Mouse (Mus musculus) olfactory bulb, adult 2 months (tissue): ENCODE results near the gene Dna2. TPM values are rescaled to one million over a fixed set of nuclear protein-coding genes. Genes with fewer than 3 reads are reported as not detected.
A peak's percentile ranks its signal among the peaks of the same experiment; 100 is the strongest.

Experiments
- H3K27ac ChIP-seq: fragments of 200-500 bp; 2 replicates; pipeline ENCODE4 v1.5.1; 2012; ENCODE audit warnings: low read depth, low read length; ENCODE audit not compliant: insufficient read depth
- H3K4me1 ChIP-seq: fragments of 200-500 bp; 2 replicates; pipeline ENCODE4 v1.6.1; 2012; ENCODE audit warnings: low read length; ENCODE audit not compliant: control insufficient read depth, insufficient read depth
- H3K4me3 ChIP-seq: fragments of 200-500 bp; 2 replicates; pipeline ENCODE4 v1.5.1; 2012; ENCODE audit warnings: mild to moderate bottlenecking, low read depth, low read length, moderate library complexity; ENCODE audit not compliant: insufficient read depth
- CTCF ChIP-seq: fragments of 200-500 bp; IDR thresholded peaks from 2 replicates; pipeline ENCODE4 v1.5.1; 2012; ENCODE audit warnings: low read depth, mild to moderate bottlenecking, low read length, moderate library complexity; ENCODE audit not compliant: insufficient read depth
- POLR2A ChIP-seq: fragments of 200-500 bp; IDR thresholded peaks from 2 replicates; pipeline ENCODE4 v1.6.1; 2012; ENCODE audit warnings: mild to moderate bottlenecking, low read depth, low read length, moderate library complexity; ENCODE audit not compliant: insufficient read depth
- WGBS: fragments of 180-500 bp; shearing (Covaris S2); methylation state at CpG from one replicate; pipeline ENCODE4 v1.1.7; 2018; 5-methylcytosine and 5-hydroxymethylcytosine counted together
- polyA plus RNA-seq: library from polyadenylated mRNA; stranded (reverse); fragments of >200 nt; gene quantifications from 2 replicates; pipeline ENCODE4 v1.2.4, GENCODE M21; 2012; ENCODE audit warnings: low replicate concordance; ENCODE audit not compliant: missing spikeins, insufficient read depth, insufficient read length

Gene Dna2
- polyA plus RNA-seq, 1 experiment: not detected

DNA sequence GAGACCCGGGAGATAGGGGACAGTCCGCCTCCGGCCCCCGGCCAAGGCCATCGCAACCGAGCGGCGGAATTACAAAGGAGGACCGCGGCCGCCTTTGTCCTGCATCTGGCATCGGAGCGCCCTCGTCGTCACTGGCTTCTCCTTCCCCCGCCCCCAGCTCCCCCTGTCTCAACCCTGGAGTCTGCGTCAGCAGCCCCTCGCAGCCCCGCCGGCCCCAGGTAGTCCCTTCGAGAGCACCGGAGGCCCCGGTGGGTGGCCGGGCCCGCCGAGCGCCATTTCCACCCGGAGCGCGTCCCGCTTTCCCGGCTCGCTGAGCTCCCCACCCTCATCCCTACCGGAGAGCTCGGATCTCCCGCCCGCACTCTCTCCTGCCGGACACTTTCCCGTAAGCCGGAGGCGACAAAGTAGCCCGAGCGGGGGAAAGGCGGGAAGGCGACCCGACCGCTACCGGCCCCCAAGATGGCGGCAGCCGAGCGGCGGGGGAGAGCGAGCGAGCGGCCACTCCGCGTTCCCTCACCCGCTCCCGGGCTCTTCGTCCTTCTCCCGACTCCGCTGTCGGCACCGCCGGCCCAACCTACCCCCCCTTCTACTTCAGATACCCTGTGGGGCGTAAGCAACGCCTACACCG, 76.4 kb downstream of the Dna2 start:
- Histone ChIP-seq H3K27ac (peak overlapping the region; percentile 100), H3K4me1 (peaks cover 7% of the 10 kb centered on the region; the same call in 1 of the 2 replicates), H3K4me3 (peak overlapping the region; percentile 96)
- TF ChIP-seq POLR2A (no peak), CTCF (no peak)
- WGBS: under 1% methylated on average over 68 of the region's 68 CpGs

Other genes starting within 250 kb of the Dna2 start
- gene Stox1, start 220.9 kb upstream of the Dna2 start, polyA plus RNA-seq: not detected in 2 replicates
- 78.8 TPM in 1 of 2 replicates, not detected in the other for gene Ccar1, start 154.7 kb upstream of the Dna2 start, polyA plus RNA-seq
- gene Tet1, start 38.0 kb upstream of the Dna2 start, polyA plus RNA-seq: not detected in 2 replicates
- gene Slc25a16, start 26.4 kb upstream of the Dna2 start, polyA plus RNA-seq: not detected in 2 replicates
- gene Rufy2, start 33.2 kb downstream of the Dna2 start, polyA plus RNA-seq: not detected in 2 replicates
- gene Hnrnph3, start 77.2 kb downstream of the Dna2 start, polyA plus RNA-seq: 251 TPM in 1 of 2 replicates, not detected in the other
- not detected in 2 replicates for gene Pbld2, start 77.3 kb downstream of the Dna2 start, polyA plus RNA-seq
- not detected in 2 replicates for gene Pbld1, start 113.1 kb downstream of the Dna2 start, polyA plus RNA-seq
- not detected in 2 replicates for gene Atoh7, start 152.6 kb downstream of the Dna2 start, polyA plus RNA-seq